Mouse (Mus musculus): ENCODE measurements around the gene Gm28047.

Gene Gm28047

DNA sequence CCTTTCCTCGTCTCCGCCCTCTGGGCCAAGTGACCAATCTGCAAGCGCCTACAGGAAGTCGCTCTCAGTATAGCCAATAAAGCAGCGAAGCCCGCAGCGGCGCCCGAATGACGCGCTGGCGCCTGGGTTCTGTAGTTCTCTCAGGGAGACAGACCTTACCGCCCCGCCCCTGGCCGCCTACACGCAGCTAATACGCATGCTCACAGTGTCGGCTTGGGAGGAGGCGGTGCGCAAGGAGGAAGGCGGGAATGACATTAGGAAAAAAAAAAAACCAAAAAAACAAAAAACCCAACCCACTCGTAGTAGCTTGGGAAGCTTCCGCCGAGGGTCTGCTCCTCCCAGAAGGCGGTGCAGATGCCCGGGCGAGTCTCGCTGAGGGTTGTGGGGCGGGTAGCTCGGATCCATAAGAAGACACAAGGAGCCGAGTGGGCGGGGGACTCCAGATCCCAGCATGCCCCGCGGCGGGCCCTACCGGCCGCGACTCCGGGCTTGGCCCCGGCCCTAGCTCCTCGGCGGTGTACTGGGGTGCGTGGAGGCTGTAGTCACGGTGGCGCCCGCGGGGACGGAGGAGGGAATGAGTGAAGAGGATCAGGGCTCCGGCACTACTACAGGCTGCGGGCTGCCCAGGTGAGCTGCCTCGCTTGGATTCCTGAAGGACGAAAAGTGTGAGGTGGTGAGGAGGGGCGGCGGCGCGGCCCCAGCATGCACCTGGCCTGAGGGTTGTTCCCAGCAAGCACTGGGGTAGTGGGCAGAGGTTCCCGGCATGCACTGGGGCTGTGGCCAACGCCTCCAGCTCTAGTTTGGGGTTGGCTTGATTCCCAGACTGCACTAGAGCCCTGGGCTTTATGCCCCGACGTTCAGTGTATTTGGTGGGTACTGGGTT, 106.7 kb downstream of the Gm28047 start, which contains the start of gene Tarbp2:
Gene Tarbp2, plus strand, starts transcription at position 217 of the 883 bp plus-strand sequence.
- peak; percentile 100 for DNase-seq (ENCODE audit: extremely low read depth, insufficient read length, low spot score)

DNA sequence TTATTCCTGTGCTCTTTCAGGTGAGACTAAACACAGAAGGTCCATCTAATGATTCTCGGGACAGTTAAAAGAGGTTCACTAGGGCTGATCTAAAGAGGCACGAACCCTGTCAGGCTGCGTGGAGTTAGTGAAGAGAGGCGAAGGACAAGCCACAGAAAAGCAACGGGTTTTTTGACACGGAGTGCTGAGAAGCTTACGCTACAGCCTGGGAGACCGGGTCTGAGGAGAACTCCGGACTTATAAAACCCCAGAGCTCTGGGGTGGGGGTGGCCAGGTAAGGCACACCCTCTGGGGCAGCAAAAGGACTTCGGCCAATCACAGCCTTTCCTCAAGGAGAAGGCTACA, 107.3 kb downstream of the Gm28047 start:
- DNase-seq (ENCODE audit: extremely low read depth, insufficient read length, low spot score): no peak

DNA sequence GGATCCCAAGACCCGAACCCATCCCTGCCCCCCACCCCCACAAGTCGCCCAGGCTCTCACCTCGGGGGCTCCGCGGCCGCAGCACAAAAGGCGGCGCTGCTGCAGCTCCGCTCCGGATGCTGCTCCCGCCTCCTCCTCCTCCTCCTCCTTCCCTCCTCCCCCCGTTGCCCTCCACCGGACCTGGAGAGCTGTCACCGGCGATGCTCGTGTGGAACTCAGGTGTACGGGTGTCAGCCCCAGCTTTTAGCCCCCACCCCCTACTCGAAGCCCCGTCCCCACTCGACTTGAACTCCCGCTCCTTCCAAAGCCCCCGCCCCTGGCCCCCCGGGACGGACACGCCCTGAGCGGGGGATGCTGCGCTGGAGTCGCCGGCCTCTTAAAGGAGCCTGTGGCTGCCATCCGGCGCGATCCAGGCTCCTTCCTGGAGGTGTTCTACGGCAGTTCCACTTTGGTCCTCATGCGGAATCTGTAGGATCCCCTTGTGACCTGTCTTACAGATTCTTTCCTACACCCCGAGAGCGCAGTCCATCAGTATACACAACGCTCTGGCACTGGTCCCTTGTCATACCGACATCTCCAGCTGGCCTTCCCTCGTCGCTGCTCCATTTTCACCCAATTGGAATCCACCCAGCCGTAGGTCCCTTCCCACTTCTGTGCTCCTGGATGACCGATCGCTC, 108.0 kb downstream of the Gm28047 start, which contains the start of gene Map3k12:
Gene Map3k12, minus strand, starts transcription at position 337 of the 677 bp plus-strand sequence.
- DNase-seq (ENCODE audit: extremely low read depth, insufficient read length, low spot score): peak; percentile 85

DNA sequence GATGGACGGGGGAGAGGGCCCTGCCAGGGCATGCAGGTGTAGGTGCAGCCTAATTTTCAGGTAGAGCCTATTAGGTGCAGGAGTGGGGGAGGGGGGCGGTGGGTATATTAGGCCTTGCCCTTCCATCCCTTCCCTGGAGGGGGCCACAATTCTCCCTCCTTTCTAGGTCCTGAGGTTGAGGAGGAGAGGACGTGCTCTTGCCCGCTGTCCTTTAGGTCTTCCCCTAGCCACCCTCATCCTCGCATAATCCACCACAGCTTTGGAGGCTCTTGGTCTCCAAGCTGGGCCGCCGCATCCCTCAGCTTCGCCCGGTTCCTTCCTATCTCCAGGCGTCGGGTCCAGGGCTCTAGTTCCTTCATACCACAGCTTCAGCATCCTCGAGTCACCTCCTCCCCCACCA, 108.6 kb downstream of the Gm28047 start:
- no peak for DNase-seq (ENCODE audit: extremely low read depth, insufficient read length, low spot score)

DNA sequence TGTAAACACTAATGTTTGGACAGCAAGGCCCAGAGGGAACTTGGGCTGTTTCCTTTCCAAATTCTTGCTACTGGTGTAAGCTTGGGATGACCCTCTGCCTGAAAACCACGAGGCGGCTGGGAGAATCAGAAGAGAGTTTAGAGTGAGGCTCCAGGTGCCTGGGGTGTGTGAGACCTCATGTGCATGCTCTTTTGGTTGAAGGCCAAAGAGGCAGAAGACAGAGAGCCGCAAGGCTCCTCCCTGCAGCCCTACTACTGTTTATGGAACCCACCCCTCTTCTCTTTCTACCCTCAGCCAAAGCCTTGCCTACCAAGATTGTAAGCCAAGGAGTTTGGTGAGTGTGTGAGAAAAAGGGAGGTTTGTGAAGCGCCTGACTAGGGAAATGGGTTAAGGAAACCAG, 109.1 kb downstream of the Gm28047 start:
- no peak for DNase-seq (ENCODE audit: extremely low read depth, insufficient read length, low spot score)

DNA sequence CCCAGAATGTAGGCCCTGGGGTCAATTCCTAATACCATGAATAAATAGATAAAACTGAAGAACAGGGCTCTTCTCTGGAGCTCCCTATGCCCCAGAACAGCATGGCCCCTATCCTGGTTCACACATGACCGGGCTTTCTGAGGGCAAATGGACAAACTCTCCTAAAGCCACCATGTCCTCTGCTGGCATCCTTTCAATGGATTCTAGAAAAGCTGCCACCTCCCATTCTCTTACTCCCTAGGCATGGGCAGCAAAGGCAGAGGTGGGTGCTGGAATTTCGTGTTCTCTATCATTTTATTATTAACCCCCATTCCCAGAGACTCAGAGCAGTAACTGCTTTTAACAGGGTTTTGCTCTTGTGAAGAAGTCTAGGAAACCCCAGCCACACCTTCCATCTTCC, 109.6 kb downstream of the Gm28047 start:
- DNase-seq (ENCODE audit: extremely low read depth, insufficient read length, low spot score): no peak

DNA sequence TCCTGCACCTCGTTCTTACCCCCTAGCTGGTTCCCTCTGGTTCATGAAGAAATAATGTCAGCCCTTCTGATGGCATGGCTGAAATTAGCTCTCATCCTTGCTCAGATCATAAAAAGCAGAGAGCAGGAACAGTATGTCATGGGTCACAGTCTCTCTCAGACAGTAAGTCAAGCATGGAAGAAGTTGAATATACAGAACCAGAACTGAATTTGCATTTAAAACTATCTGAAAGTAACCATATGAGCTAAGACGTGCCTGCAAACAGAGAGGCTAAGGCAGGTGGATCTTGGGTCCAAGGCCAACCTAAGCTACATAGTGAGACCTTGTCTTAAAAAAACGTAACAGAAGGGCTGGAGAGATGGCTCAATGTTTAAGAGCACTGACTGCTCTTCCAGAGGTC, 111.9 kb downstream of the Gm28047 start:
- no peak for DNase-seq (ENCODE audit: extremely low read depth, insufficient read length, low spot score)

DNA sequence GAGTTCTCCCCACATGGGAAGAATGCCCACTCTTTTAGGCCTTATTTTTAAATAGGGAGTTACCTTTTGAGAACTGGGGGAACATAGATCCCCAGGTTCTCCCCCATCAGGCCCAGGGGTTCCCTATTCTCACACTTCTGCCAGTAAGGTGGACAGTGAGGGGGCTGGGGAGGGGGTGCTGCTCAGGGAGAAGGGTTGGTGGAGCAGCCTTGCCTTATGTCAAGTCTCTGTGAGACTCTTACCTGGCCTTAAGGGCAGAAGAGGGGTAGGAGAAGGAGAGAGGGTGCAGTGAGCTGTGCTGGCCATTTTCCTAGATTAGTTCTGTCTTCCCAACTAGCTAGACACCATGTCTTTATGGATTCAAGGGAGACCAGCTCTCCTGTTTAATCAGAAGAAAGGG, 112.4 kb downstream of the Gm28047 start:
- no peak for DNase-seq (ENCODE audit: extremely low read depth, insufficient read length, low spot score)

DNA sequence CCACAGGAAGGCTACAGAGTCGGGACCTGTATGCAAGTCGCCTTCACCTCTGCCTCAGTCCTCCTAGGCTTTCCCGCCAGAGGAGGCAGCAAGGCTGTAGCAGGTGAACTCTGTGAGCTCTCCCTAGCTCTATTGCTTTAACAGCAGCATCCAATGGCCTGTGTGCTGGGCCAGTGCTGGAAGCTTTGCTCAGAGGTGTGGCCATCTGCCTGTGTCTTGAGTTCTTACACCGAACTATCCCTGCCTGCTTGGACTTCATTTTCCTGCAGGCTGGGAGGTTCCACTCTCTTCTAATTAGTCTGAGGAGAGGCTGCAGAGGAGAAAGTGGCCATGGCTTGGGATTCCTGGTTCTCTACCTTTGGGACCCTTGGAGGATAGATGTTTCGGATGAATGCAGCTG, 112.9 kb downstream of the Gm28047 start:
- DNase-seq (ENCODE audit: extremely low read depth, insufficient read length, low spot score): no peak

DNA sequence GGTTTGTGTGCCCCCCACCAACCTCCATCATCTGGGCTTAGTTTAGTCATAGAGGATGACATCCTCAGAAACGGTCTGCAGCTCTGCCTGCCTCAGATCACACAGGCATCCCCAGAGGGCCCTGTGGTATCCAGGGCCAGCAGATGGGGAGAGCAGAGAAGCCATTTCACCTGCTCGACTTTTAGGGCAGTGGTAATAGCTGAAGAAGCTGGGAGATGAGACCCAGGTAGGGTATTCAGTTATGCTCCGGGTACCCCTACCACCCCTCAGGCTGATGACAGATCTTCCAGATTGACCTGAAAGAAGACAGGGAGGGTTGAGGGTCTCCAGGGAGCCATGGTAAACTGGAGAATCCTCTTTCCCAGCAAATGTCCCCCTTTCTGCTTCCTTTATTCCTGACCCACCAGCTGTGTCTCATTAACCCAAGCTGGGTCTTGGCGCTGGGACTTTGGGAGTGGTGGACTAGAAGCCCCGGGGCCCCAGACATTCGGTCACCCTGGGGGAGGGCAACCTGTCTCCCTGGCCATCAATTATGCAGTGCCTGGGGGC, 113.5 kb downstream of the Gm28047 start:
- no peak for DNase-seq (ENCODE audit: extremely low read depth, insufficient read length, low spot score)

DNA sequence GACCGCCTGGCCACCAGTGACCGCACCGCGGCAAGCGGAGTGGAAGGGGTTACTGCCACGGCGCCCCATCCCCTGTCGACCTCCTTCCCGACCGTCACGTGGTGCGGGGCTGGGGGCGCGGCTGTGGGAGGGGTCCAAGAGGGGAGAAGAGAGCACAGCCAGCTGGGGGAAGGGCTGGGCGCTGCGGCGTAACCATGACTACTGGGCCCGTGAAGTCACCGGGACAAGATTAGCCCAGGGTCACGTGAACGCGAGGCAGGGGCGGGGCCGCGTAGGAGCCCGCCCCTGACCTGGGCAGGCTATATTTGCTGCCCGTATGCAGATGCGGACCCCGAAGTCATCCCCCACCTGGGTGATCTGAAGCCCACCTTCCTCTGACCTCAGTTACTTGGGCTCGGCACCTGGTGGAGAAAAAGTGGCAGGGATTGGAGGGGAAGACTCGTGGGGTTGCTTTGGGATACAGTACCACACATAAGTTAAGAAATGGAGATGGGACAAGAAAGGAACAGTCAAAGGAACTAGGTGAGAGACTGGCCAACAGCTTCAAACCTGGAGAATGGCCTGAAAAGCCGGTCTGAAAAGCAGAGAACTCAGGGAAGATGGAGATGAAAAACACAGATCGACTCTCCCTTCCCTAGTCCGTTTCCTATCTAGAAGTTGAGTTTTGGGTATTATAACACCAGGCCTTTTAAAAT, 114.1 kb downstream of the Gm28047 start:
- peak; percentile 62 for DNase-seq (ENCODE audit: extremely low read depth, insufficient read length, low spot score)

DNA sequence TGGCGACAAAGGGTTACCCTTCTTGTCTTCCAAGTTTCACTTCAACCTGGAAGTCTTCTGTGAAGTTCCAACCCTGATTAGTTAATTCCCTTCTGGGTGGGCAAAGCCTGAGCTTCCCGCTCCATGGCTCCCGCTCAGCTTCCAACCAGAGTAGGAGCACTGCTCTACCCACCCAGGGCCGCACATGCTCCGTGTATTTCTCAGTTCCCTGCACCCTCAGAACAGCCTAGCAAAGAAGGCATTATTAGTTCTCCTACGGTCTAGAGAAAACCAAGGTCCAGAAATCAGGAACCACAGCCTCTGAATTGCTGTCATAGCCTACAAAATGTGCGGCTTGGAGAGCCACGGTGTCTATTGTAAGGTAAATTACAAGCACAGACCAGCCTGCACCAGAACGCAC, 114.8 kb downstream of the Gm28047 start:
- no peak for DNase-seq (ENCODE audit: extremely low read depth, insufficient read length, low spot score)

DNA sequence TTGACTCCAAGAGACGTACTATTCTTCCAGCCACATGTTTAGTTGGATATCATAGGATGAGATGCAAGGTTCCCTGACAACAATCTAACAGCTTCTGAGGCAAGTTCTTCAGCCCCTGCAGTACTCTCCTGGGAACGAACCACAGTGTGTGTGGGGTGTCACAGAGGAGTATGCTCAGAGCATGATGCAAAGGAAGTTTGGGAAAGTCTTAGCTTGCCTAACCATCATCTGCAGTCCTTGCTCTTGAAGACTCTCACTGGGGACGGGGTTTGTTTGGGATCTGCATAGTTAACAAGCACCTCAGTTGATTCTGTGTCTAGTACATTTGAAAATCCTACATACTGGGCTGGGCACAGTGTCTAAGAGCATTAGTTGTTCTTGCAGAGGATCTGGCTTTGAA, 116.5 kb downstream of the Gm28047 start:
- DNase-seq (ENCODE audit: extremely low read depth, insufficient read length, low spot score): no peak

DNA sequence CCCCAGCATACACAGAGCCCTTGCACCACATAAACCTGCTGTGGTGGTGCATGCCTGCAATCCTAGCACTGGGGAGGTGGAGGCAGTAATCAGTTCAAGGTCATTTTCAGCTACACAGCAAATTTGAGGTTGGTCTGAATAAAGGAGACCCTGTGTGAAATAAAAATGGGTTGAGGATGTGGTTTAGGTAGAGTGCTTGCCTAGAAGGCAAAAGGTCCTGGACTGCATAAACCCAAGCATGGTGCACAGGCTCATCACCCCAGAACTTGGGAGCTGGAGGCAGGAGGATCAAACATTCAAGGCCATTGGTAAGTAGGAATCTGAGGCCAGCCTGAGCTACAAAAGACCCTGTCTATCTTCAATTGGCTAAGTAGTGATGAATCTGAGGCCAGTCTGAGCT, 117.3 kb downstream of the Gm28047 start:
- no peak for DNase-seq (ENCODE audit: extremely low read depth, insufficient read length, low spot score)

DNA sequence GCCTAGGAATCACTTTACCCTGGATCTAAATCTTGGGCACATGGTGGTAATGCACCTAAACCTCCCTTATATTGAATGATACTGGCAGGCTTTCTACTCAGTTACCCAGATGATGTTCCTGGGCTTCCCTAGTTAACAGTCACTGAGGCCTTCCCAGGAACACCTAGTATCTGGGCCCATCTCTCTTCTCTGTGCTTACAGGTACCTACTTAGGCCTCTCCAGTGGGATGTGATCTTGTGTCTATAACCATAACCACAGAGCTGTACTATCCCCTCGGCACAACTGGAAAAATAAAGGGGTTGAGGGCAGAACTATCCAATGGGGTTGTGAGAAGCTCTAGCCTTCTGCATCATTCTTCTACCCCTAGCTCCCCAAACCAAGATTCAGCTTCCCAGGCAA, 118.0 kb downstream of the Gm28047 start:
- no peak for DNase-seq (ENCODE audit: extremely low read depth, insufficient read length, low spot score)

DNA sequence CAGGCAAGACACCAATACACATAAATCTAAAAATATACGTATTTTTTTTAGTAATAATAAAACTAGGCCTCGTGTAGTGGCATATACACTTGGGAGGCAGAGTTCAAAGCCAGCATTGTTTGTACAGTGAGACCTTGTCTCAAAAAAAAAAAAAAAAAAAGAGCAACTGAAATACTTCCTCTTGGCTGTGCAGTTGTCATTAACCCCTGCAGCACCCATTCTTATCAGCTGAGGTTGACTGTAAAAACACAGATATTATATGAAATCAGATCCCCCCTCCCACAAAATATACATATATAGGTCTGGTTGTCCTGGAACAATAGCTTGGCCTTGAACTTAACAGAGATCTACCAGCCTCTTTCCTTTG, 118.4 kb downstream of the Gm28047 start:
- no peak for DNase-seq (ENCODE audit: extremely low read depth, insufficient read length, low spot score)

DNA sequence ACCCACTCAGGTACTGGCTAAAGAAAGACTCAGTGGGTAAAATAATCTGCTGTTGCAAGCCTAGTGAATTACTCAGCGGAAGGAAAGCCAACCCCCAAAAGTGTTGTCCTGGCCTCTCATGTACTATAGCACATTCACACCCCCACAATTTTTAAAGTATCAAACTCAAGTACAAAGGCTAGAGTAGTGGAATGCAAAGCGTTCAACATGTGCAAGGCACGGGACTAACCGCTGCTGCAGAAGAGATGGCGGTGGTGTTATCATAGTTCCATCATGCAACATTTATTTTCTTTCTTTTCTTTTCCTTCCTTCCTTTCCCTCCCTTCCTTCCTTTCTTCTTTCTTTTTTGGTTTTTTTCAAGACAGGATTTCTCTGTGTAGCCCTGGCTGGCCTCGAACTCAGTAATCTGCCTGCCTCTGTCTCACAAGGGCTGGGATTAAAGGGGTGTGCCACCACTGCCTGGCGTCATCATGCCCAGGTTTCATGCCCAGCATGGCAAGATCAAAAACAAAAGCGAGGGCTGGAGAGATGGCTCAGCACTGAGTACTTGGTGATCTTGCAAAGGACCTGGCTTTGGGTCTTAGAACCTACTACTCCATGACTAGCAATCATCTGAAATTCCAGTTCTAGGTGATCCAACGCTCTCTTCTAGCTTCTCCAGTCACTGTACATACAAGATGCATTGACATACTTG, 119.0 kb downstream of the Gm28047 start:
- DNase-seq (ENCODE audit: extremely low read depth, insufficient read length, low spot score): no peak

DNA sequence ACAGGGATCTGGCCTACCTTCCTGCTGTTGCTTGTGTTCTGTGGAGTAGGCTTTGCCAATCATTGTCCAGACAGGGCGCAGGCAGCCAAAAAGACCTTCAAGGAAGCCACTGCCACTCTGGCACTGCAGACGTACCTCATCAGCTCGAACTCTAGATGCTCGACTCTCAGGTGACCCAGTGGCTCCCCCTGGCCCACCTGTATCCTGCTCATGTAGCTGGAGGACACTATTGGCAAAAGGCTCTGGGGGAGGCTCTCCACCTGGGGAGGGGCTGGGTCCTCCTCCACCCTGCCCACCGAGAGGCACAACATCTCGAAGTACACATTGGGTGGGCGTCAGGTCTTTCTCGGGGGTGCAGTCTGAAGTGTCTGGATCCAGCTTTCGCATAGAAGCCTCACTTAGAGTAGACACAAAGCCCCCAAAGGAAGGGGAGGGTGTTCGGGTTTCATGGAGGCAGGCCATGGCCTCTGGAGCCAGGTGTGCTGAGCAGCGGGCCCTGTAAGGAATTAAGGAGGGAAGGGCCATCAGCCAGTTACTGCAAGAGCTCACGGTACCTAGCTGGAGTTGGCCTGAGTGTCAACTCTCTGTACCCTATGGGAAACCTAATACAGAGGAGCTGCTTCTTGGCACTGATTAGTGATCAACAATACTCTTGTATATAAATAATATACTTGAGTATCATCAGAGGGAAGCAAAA, 119.6 kb downstream of the Gm28047 start:
- no peak for DNase-seq (ENCODE audit: extremely low read depth, insufficient read length, low spot score)

DNA sequence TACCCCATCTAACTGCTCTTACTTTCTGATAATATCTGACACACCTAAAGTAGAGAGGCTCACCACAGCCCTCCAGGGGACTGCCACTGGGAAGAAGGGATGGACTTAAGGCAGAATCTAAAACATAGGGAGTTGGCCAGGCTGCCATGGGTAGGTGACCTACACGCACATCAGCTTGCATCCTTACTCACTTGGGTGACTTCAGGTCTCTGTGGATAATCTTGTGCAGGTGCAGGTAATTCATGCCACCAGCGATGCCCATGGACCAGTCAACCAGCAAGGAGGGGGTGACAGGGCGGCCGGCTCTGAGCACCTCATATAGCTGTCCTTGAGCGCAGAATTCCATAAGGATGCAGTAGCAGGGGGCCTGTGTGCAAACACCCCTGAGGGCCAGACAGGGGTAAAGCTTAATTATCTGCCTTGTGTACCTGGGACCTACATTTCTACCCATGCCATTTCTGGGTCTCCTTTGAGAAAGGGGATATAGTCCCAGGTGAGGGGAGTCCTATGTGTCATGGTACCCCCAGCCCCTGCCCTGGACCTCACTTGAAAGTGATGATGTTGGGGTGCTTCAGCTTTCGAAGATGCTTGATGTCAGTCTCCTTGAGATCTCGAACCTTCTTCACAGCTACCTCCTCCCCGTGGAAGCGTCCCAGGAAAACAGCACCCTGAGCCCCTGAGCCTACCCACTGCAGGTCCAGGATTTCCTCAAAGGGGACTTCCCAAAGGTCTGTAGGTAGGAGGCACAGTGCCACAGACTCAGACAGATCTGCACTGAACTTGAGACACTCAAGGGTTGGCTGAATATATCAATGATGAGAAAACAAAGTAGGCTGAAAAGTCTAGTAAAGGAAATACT, 120.7 kb downstream of the Gm28047 start:
- no peak for DNase-seq (ENCODE audit: extremely low read depth, insufficient read length, low spot score)
